Mouse (Mus musculus): ENCODE data around the gene Peak1. TPM values are rescaled to one million over a fixed set of nuclear protein-coding genes. Genes with fewer than 3 reads are reported as not detected.

Peak1 gene
- polyA plus RNA-seq, 1 experiment from 2014 or later: 9.0 TPM

Small RNA genes within 50 kb of the gene (microRNA-seq; reads per million reads assigned to microRNA genes)
- gene Gm24270: not detected

Other genes starting within 250 kb of the Peak1 start
- gene Hmg20a, start 542 bp upstream of the Peak1 start, polyA plus RNA-seq (2015; fragmentation: Nextera tagmentation; extraction: Ambion mirVana): 79.1 and 82.9 TPM in 2 replicates

Data from embryonic facial prominence, embryonic 13.5 days (tissue).